Mouse (Mus musculus): ENCODE results near the gene Ccdc78. TPM values are rescaled to one million over a fixed set of nuclear protein-coding genes. Genes with fewer than 3 reads are reported as not detected.
"Not testable (repeated sequence)": the region's sequence is repeated elsewhere in the genome, so short reads cannot be mapped to it uniquely, and the experiment has no call there.

The Ccdc78 gene
- polyA plus RNA-seq (2015; fragmentation: Nextera tagmentation; extraction: Ambion mirVana) = 0.27 and 0.47 TPM in 2 replicates

DNA sequence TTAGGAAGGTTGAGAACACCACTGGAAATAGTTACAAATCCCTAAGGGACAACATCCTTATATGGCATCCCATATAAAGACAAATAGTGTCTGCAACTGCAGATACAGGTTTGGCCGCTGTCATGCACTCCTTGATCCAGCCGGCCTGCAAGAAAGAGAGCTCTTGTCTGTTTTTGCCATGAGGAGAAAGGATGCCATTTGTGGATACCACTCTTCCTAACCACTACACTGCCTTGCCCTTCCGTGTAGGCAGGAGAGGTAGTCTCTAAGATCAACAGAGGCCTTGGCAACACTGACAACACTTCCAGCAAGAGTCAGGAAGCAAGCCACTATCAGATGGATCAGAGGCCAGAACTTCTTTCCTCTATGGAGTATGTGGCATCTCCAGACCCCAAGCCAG, at the start of gene Ccdc78:
Gene Ccdc78 (plus strand): TSS at position 301 of the 400 bp plus-strand sequence.
- no peak for DNase-seq (ENCODE audit: low spot score)

- DNase-seq (ENCODE audit: low spot score) = no peak
These were observed 47.5 kb upstream of the Ccdc78 start for GRCm38 (mm10) chr17:25738861-25739260.

DNA sequence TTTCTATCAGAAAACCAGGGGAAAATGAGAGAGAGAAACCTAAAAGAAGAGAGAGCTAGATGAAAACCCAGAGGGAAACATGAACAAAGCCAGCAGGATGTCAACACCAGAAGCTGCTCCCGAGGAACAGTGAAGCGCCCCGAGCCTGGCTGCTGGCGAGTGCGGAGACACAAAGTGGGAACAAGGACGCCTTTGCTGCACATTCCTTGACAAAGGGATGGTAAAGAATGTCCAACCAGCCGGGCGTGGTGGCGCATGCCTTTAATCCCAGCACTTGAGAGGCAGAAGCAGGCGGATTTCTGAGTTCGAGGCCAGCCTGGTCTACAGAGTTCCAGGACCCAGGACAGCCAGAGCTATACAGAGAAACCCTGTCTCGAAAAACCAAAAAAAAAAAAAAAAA, 44.9 kb upstream of the Ccdc78 start:
- not testable (repeated sequence) for DNase-seq (ENCODE audit: low spot score)

DNA sequence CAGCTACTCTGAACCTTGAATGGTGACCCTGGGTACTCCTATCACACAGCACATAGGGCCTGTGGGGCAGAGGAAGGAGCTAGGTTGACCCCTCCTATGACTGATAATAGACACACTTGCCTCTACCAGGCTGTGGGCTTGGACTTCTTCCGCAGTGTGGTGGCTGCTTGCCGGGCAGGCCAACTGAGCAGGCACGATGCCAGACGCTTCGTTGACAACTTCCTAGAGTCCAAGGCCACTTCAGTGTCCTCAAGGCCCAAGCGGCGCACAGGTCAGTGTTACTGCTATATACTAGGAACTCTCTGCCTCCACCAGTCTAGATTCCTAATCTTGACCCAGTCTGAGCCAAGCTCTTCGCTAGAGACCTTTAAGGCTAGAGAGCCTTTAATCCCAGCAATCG, 42.5 kb upstream of the Ccdc78 start:
- DNase-seq (ENCODE audit: low spot score) = no peak

GRCm38 (mm10) chr17:25744311-25744710, 42.1 kb upstream of the Ccdc78 start:
- no peak for DNase-seq (ENCODE audit: low spot score)

- no peak for DNase-seq (ENCODE audit: low spot score)
These were observed 38.1 kb upstream of the Ccdc78 start for GRCm38 (mm10) chr17:25748238-25748637.

DNA sequence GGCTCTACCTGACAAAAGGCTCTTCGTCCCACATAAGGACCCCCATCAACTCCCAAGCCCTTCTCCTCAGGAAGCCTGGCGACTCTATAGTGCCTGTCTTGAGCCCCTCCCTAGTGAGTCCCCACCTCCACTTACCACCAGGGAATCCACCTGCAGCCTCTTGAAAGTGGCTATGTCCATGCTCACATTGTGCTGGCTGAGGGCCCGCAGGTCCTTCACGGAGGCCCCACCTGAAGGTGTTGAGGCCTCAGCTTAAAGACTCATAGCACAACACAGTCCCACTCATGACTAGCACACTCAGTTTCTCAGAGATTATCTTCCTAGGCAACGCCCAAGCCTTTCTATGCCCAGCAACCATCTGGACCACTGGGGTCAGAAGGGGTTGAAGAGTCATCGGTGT, 37.1 kb upstream of the Ccdc78 start:
- DNase-seq (ENCODE audit: low spot score) = no peak

DNA sequence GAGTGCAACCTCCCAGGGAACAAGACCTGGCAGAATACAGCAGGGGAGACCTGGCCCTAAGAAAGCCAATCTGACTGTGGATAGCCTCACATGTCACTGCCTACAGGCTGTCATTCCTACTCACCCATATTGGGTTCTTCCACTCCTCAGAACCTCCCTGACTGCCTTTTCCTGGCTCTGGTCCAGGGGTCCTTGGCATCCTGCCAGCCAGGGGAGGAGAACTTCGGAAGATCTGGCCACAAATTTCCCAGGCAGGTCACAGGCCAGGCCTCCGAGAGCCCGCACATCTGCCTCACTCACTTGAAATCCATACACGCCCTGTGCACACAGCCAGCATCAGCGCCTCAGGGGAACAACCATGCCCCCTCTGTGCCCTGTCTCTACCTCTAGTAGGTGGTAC, 34.9 kb upstream of the Ccdc78 start:
- no peak for DNase-seq (ENCODE audit: low spot score)

- DNase-seq (ENCODE audit: low spot score) = no peak
These were observed 32.1 kb upstream of the Ccdc78 start, which contains the start of gene Msln for GRCm38 (mm10) chr17:25754241-25754640. TSS of gene Msln (minus strand) at chr17:25754378.

DNA sequence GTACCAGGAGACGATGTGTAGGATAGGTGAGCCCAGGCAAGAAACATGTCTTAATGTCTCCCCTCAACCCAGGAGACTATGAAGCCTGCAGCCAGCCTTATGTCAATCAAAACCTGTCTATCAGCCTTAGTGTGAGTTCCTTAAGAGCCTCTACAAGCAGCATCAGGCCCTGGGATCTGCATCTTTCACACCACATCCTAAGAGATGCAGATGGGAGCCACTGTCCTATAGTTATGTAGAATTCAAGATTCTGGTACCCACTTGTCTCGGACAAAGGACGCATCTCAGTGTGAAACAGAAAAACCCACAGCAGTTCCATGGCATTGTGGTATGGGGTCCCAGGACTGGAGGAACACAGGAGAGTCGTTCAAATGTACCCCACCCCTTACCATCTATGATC, 31.3 kb upstream of the Ccdc78 start:
- no peak for DNase-seq (ENCODE audit: low spot score)

DNA sequence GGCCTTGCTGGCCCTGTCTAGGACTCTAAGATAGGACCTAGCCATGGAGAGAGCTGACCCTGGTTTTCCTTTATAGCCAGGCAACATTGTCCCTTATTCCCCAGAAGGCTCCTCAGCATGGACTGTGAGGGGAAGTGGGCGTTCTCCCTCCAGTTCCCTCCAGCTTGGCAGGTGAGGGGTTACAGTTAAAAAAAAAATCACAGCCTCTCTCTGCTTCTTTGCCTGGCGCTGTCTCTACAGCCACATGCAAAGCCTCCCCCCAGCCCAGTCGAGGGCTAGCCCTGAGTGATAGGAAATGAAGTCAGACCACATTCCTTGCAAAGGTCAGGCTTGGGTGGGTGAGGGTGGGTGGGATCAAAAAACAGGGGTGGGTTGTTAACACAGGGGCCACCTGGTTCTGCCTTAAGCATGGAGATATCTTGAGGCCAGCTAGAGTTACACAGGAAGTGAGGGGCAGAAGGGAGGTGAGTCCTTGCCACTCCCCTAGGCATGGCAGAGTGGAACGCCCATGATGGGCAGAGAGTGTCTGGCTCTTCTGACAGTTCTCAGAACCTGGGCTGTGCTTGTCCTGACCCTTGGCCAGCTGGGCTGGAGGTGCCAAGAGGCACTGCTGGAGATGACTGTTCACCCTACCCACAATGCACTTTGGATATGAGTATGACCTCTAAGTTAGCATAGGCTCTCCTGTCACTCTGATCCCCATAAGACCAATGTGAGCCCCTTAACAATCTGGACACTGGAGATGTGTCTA, 30.6 kb upstream of the Ccdc78 start:
- no peak for DNase-seq (ENCODE audit: low spot score)

GRCm38 (mm10) chr17:25756378-25757242, 29.8 kb upstream of the Ccdc78 start:
- DNase-seq (ENCODE audit: low spot score) = no peak

DNA sequence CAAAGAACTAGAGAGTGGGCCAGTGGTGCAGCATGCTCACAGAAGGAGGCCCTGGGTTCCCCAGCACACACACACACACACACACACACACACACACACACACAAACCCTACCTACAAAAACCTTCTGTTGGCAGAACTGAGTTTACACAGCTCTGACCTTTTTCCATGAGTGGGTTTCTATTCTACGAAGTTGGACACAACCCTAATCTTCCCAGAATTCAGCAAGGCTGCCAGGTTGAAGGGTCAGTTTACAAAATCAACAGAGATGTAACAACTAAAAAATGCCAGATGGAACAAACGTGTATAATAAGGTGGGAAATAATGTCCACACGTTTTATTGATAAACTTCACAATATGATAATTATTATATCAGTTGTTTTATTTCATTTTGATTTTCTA, 28.7 kb upstream of the Ccdc78 start:
- no peak for DNase-seq (ENCODE audit: low spot score)

DNA sequence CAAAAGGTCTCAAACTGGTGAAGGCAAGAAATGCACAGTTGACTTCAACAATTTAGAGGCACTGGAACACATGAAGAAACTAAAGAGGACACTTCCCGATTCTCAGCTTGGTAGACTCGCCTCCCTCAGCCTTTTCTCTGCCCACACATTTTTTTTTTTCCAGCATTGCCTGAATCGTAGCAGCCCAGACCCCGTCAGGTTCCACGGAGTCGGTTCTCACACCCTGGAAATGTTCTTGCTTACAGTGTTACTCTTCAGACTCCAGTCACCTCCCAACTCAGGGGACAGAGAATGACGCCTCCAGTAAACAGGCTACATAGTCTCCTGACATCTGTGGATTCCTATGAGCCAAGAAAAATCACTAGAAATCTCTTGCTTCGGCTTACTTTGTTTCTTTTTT, 26.2 kb upstream of the Ccdc78 start:
- DNase-seq (ENCODE audit: low spot score) = no peak

DNA sequence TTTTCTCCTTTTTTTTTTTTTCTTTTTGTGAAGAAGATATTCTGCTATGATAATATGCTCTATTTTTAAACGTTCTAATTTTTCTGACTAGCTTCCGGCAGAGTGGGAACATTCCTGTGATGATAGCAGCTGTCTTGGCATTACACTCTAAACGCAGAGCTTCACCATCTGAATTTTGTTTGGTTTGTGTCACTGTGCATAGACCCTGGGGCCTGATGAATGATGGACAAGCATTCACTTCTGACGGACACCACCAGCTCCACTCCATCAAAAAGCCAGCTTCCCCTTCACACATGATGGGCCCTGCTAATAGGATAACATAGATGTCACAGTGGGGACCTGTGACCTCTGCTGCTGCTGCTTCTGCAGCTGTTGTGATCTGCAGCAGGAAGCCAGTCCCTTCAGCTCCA, 24.8 kb upstream of the Ccdc78 start:
- DNase-seq (ENCODE audit: low spot score) = no peak

DNA sequence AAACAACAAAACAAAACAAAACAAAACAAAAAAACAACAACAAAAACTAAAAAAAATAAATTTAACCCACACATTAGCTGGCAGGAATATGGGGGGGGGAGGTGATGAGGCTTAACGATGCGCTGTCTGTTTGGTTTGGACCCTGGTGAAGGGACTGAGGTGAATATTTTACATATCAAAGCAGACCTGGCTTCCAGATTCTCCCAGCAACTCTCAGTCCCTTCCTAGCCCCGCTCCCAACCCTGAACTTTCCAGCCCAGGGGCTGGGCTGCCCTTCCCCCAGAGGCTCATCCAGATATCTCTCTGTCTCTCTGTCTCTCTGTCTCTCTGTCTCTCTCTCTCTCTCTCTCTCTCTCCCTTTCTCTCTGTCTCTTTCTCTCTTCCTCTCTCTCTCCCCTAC, 23.8 kb upstream of the Ccdc78 start:
- DNase-seq (ENCODE audit: low spot score) = no peak

GRCm38 (mm10) chr17:25765886-25766285, 20.5 kb upstream of the Ccdc78 start:
- DNase-seq (ENCODE audit: low spot score) = no peak

DNA sequence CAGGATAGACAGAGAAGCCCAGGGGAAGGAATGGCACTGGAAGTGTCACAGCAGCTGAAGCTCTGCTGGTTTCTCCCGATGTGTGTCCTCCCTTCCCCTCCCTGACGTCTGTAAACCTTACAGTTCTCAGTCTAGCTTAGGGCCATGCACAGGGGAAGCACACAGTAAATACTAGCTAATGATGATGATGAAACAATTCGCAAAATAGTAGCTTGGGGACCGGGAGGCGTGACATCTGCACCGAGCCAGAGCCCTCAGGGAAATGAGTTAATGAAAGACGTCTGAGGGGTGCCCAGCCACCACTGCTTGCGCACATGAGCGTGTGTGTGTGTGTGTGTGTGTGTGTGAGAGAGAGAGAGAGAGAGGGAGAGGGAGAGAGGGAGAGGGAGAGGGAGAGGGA, 17.0 kb upstream of the Ccdc78 start:
- no peak for DNase-seq (ENCODE audit: low spot score)

GRCm38 (mm10) chr17:25773549-25774120, 12.7 kb upstream of the Ccdc78 start, which contains the start of gene Narfl:
TSS of gene Narfl (plus strand) at chr17:25773776.
- DNase-seq (ENCODE audit: low spot score) = peak; percentile 98

DNA sequence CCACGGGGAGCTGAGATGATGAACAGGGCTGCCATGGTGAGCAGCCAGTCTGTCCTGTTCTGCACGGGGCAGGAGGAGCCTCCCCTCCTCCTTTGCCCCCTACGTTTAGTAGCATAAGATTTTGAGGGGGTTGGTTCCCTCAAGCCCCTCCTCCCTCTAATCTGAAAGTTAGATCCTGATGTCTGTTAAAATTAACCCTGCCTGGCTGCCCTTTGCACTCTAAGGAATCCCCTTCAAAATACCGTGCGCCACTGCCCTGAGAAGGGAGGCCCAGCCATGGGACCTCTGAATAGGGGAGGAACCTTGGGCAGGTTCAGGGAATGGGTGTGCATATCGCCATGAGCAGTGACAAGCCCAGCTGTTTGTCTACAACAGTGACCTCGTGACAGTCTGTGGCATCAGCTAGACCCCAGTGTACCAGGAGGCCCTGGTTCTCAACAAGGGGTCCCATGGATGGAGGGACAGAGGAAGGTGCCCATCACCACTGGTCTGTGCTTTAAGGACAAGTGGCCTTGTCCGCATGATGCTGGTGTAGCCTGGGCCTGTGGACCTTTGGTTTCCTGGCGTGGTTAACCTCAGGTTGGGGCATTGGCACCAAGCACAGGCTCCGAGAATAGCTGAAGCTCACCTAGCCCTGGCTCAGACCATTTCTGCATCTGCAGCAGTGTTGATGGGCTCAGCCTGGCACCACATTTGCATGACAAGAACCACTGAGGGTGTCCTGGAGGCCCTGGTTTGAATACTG, 10.9 kb upstream of the Ccdc78 start:
- no peak for DNase-seq (ENCODE audit: low spot score)

GRCm38 (mm10) chr17:25777948-25778347, 8.4 kb upstream of the Ccdc78 start:
- no peak for DNase-seq (ENCODE audit: low spot score)

Data from thymus, postnatal 0 days (tissue).